20 mouse cellular contexts compared by ENCODE assay signal in the genomic region with DNA sequence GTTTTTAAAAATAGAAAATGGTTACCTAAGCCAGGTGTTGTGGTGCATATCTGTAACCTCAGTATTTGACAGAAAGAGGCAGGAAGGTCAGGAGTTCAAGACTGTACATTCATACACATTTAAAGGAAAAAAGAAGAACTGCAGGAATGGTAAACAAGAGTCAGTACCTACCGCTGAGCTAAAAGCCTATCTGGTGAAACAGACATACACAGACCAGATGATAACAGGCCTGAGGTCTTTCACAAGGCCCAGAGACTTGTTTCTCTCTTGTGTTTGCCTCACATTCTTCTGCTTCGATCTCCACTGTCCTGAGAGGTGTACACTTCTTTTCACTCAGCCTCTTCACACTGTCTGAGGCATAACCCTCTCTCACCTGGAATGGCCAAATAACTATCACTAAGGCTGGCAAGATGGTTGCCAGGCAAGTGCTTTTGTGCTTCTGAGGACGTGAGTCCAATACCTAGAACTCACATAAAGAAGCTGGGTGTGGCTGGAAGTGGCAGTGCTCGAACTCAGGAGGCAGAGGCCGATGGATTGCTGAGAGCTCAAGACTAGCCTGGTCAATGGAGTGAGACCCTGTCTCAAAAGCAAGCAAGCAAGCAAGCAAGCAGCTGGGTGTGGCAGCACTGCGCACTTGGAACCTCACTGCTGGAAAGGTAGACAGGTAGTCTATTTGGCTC. TPM values are rescaled to one million over a fixed set of nuclear protein-coding genes. Genes with fewer than 3 reads are reported as not detected.
DNase-seq lines count a peak whose midpoint lies in the region; ATAC-seq and TF ChIP-seq lines count a peak whose summit lies in the region.
"Had no signal": no experiment of that assay in that cellular context is flagged by ENCODE, and none has a peak within 500 bp of the region (broad histone marks: within the 10 kb centered on the region; RNA-seq: fewer than 3 reads in every experiment).

No protein-coding gene starts in this region.

- no peaks in the 10 kb centered on the region for H3K4me1 ChIP-seq in heart, embryonic 11.5 days (ENCODE audit: control insufficient read depth, insufficient read depth, low read length)
- peaks cover 25 to 36% of the 10 kb centered on the region in 2 experiments for H3K4me1 ChIP-seq in liver, embryonic 14.5 days (replicated peaks; ENCODE audit: control insufficient read depth in 2 of 2, insufficient read depth in 2 of 2, low read length in 1 of 2)
- H3K4me1 ChIP-seq in kidney, embryonic 16.5 days (ENCODE audit: insufficient read depth, low read length), result no peaks in the 10 kb centered on the region
- H3K4me1 ChIP-seq in hindbrain, embryonic 14.5 days (replicated peaks; ENCODE audit: control insufficient read depth, insufficient read depth, low read length), result no peaks in the 10 kb centered on the region
- H3K4me1 ChIP-seq: embryonic facial prominence, embryonic 10.5 days; hindbrain, embryonic 12.5 days; midbrain, embryonic 15.5 days; neural tube, embryonic 15.5 days had no signal

- TF ChIP-seq EP300 in liver, embryonic 14.5 days (IDR thresholded peaks at IDR 0.05; ENCODE audit: low read depth), result peak; percentile 78

- H3K4me2 ChIP-seq in heart, embryonic 11.5 days, result no peak overlapping the region
- H3K4me2 ChIP-seq in liver, embryonic 14.5 days (ENCODE audit: low read depth), result peak overlapping the region; percentile 64
- H3K4me2 ChIP-seq in kidney, embryonic 16.5 days (replicated peaks; ENCODE audit: low read depth, low read length), result no peak overlapping the region
- no peak overlapping the region for H3K4me2 ChIP-seq in hindbrain, embryonic 14.5 days (replicated peaks)
- H3K4me2 ChIP-seq: hindbrain, embryonic 12.5 days; midbrain, embryonic 15.5 days; neural tube, embryonic 15.5 days had no signal

- H3K4me3 ChIP-seq in heart, embryonic 11.5 days (ENCODE audit: low read depth, low read length), result no peak overlapping the region
- H3K4me3 ChIP-seq in liver, embryonic 14.5 days (ENCODE audit: insufficient read depth in 1 of 2, low read depth in 2 of 2, low read length in 2 of 2), result no peak overlapping the region
- H3K4me3 ChIP-seq in kidney, embryonic 16.5 days (ENCODE audit: low read length), result no peak overlapping the region
- no peak overlapping the region for H3K4me3 ChIP-seq in hindbrain, embryonic 14.5 days (replicated peaks; ENCODE audit: low read length)
- H3K4me3 ChIP-seq: embryonic facial prominence, embryonic 10.5 days; hindbrain, embryonic 12.5 days; midbrain, embryonic 15.5 days; myocyte; neural tube, embryonic 15.5 days had no signal

- H3K27ac ChIP-seq in heart, embryonic 11.5 days (ENCODE audit: low read depth, low read length), result peak overlapping the region; percentile 76
- peak overlapping the region; percentile 92 for H3K27ac ChIP-seq in liver, embryonic 14.5 days
- H3K27ac ChIP-seq in kidney, embryonic 16.5 days (ENCODE audit: low read length), result no peak overlapping the region
- no peak overlapping the region for H3K27ac ChIP-seq in hindbrain, embryonic 14.5 days
- H3K27ac ChIP-seq: embryonic facial prominence, embryonic 10.5 days; hindbrain, embryonic 12.5 days; midbrain, embryonic 15.5 days; neural tube, embryonic 15.5 days had no signal

- no peaks in the 10 kb centered on the region for H3K9me3 ChIP-seq in heart, embryonic 11.5 days (replicated peaks; ENCODE audit: control insufficient read depth, low read length)
- H3K9me3 ChIP-seq in liver, embryonic 14.5 days (ENCODE audit: control insufficient read depth, low read length), result no peaks in the 10 kb centered on the region
- H3K9me3 ChIP-seq in kidney, embryonic 16.5 days (ENCODE audit: low read length), result no peaks in the 10 kb centered on the region
- no peaks in the 10 kb centered on the region for H3K9me3 ChIP-seq in hindbrain, embryonic 14.5 days (ENCODE audit: control insufficient read depth, low read length)
- H3K9me3 ChIP-seq: embryonic facial prominence, embryonic 10.5 days; G1E; hindbrain, embryonic 12.5 days; midbrain, embryonic 15.5 days; neural tube, embryonic 15.5 days had no signal

- DNase-seq in heart, adult 18-20 months, result no peak
- DNase-seq in MEL-GATA-1-ER (ENCODE audit: extremely low read depth, low read depth), result peak; percentile 78
- peak; percentile 48 to 63 (median 62) for DNase-seq in liver, embryonic 14.5 days (ENCODE audit: low read depth in 3 of 3, low spot score in 3 of 3)
- no peak for DNase-seq in left cerebral cortex, adult 8-10 months (ENCODE audit: low spot score in 2 of 2)
- no peak for DNase-seq in hindbrain, embryonic 14.5 days (ENCODE audit: low spot score)
- DNase-seq: adrenal gland, postnatal 25 days; cerebellum, adult 8-10 months; lung, postnatal 10 days; right cerebral cortex, postnatal 14 days; thymus, postnatal 25 days had no signal

- H3K36me3 ChIP-seq in heart, embryonic 11.5 days (ENCODE audit: control insufficient read depth, insufficient read depth, low read length), result peaks cover 22% of the 10 kb centered on the region
- peaks cover 34% of the 10 kb centered on the region for H3K36me3 ChIP-seq in liver, embryonic 14.5 days (replicated peaks; ENCODE audit: control insufficient read depth, insufficient read depth, low read depth)
- peaks cover 59% of the 10 kb centered on the region for H3K36me3 ChIP-seq in kidney, embryonic 16.5 days (ENCODE audit: insufficient read depth, low read length)
- H3K36me3 ChIP-seq in hindbrain, embryonic 14.5 days (replicated peaks; ENCODE audit: control insufficient read depth, insufficient read depth), result peaks cover 88% of the 10 kb centered on the region

- no peak overlapping the region for H3K9ac ChIP-seq in heart, embryonic 11.5 days (ENCODE audit: low read depth, low read length)
- H3K9ac ChIP-seq in liver, embryonic 14.5 days (replicated peaks), result peak overlapping the region; percentile 60
- no peak overlapping the region for H3K9ac ChIP-seq in kidney, embryonic 16.5 days (replicated peaks; ENCODE audit: low read length)
- no peak overlapping the region for H3K9ac ChIP-seq in hindbrain, embryonic 14.5 days
- H3K9ac ChIP-seq: hindbrain, embryonic 12.5 days; midbrain, embryonic 15.5 days; neural tube, embryonic 15.5 days had no signal

- H3K27me3 ChIP-seq in heart, embryonic 11.5 days (ENCODE audit: control insufficient read depth, insufficient read depth, low read length), result no peaks in the 10 kb centered on the region
- H3K27me3 ChIP-seq in liver, embryonic 14.5 days (ENCODE audit: control insufficient read depth, insufficient read depth, low read length), result no peaks in the 10 kb centered on the region
- no peaks in the 10 kb centered on the region for H3K27me3 ChIP-seq in kidney, embryonic 16.5 days (ENCODE audit: insufficient read depth, low read length)
- H3K27me3 ChIP-seq in hindbrain, embryonic 14.5 days (ENCODE audit: control insufficient read depth, insufficient read depth, low read length), result no peaks in the 10 kb centered on the region
- H3K27me3 ChIP-seq: hindbrain, embryonic 12.5 days; midbrain, embryonic 15.5 days; neural tube, embryonic 15.5 days had no signal

- peak; percentile 77 for ATAC-seq in heart, embryonic 11.5 days (replicated peaks; ENCODE audit: insufficient number of reproducible peaks, low FRiP score, low TSS enrichment)
- ATAC-seq in erythroblast, adult 5-6 weeks (replicated peaks; ENCODE audit: low FRiP score, poor library complexity, severe bottlenecking), result peak; percentile 81
- ATAC-seq in liver, embryonic 14.5 days (ENCODE audit: insufficient read depth), result peak; percentile 92
- no peak for ATAC-seq in kidney, embryonic 16.5 days (ENCODE audit: low FRiP score, low TSS enrichment)
- ATAC-seq in hindbrain, embryonic 14.5 days (ENCODE audit: low FRiP score), result no peak
- ATAC-seq: inflammation-experienced regulatory T-cells, adult 6 months; midbrain, embryonic 15.5 days had no signal

- TF ChIP-seq CTCF in liver, embryonic 14.5 days (IDR thresholded peaks at IDR 0.05; ENCODE audit: low read depth), result no peak

- WGBS in heart, embryonic 11.5 days (ENCODE audit: insufficient replicate concordance), result 77% methylated on average over 6 of the region's 6 CpGs
- WGBS in liver, embryonic 14.5 days (ENCODE audit: insufficient replicate concordance), result 30% methylated on average over 6 of the region's 6 CpGs
- 93% methylated on average over 6 of the region's 6 CpGs for WGBS in kidney, embryonic 16.5 days
- WGBS in hindbrain, embryonic 14.5 days, result 93% methylated on average over 6 of the region's 6 CpGs

RNA-seq across cellular contexts. Expression of a gene that starts 8.7 kb away (rescaled TPM):
- 41.3 and 44.7 TPM in 2 replicates for polyA plus RNA-seq in heart, embryonic 11.5 days (2014; fragmentation: Nextera tagmentation; extraction: Ambion mirVana)
- total RNA-seq in heart, adult 18-20 months (2021), result 10 to 100 TPM; 85.2 to 97.5 TPM
- 20.9 and 28.2 TPM in 2 replicates for total RNA-seq in erythroblast, adult 5-6 weeks (2015; ENCODE audit: low replicate concordance)
- total RNA-seq in erythroblast, adult 5-6 weeks (2017; ENCODE audit: low replicate concordance), result 19.8 and 30.0 TPM in 2 replicates
- polyA plus RNA-seq in liver, embryonic 14.5 days (2012; rRNA removed), result 12.8 and 27.9 TPM in 2 replicates
- polyA plus RNA-seq in liver, embryonic 14.5 days (2014; fragmentation: Nextera tagmentation; extraction: Ambion mirVana), result 34.6 and 35.4 TPM in 2 replicates
- 67.9 and 79.4 TPM in 2 replicates for polyA plus RNA-seq in kidney, embryonic 16.5 days (2015; fragmentation: Nextera tagmentation; extraction: Ambion mirVana)
- total RNA-seq in left cerebral cortex, adult 8-10 months (2022), result 100 to 1,000 TPM; 106 to 118 (median 114) TPM
- polyA plus RNA-seq in hindbrain, embryonic 14.5 days (2014; fragmentation: Nextera tagmentation; extraction: Ambion mirVana), result 62.5 and 65.3 TPM in 2 replicates

RNA-seq across cellular contexts. Expression of a gene that starts 11.6 kb away (rescaled TPM):
- polyA plus RNA-seq in heart, embryonic 11.5 days (2014; fragmentation: Nextera tagmentation; extraction: Ambion mirVana), result 88.7 and 91.0 TPM in 2 replicates
- 10 to 100 TPM; 14.6 to 17.7 TPM for total RNA-seq in heart, adult 18-20 months (2021)
- 11.3 and 13.0 TPM in 2 replicates for total RNA-seq in erythroblast, adult 5-6 weeks (2015; ENCODE audit: low replicate concordance)
- 12.8 and 16.2 TPM in 2 replicates for total RNA-seq in erythroblast, adult 5-6 weeks (2017; ENCODE audit: low replicate concordance)
- 35.0 and 35.7 TPM in 2 replicates for polyA plus RNA-seq in liver, embryonic 14.5 days (2012; rRNA removed)
- 50.6 and 51.4 TPM in 2 replicates for polyA plus RNA-seq in liver, embryonic 14.5 days (2014; fragmentation: Nextera tagmentation; extraction: Ambion mirVana)
- 108 and 116 TPM in 2 replicates for polyA plus RNA-seq in kidney, embryonic 16.5 days (2015; fragmentation: Nextera tagmentation; extraction: Ambion mirVana)
- 10 to 100 TPM; 35.7 to 41.7 (median 38.3) TPM for total RNA-seq in left cerebral cortex, adult 8-10 months (2022)
- 115 and 116 TPM in 2 replicates for polyA plus RNA-seq in hindbrain, embryonic 14.5 days (2014; fragmentation: Nextera tagmentation; extraction: Ambion mirVana)

RNA-seq across cellular contexts. Expression of a gene that starts 13.2 kb away (rescaled TPM):
- 0.66 and 0.69 TPM in 2 replicates for polyA plus RNA-seq in heart, embryonic 11.5 days (2014; fragmentation: Nextera tagmentation; extraction: Ambion mirVana)
- 1 to 10 TPM; 4.8 to 5.7 TPM for total RNA-seq in heart, adult 18-20 months (2021)
- not detected in 2 replicates for total RNA-seq in erythroblast, adult 5-6 weeks (2015; ENCODE audit: low replicate concordance)
- 0.43 and 0.84 TPM in 2 replicates for total RNA-seq in erythroblast, adult 5-6 weeks (2017; ENCODE audit: low replicate concordance)
- 2.1 and 2.7 TPM in 2 replicates for polyA plus RNA-seq in liver, embryonic 14.5 days (2012; rRNA removed)
- polyA plus RNA-seq in liver, embryonic 14.5 days (2014; fragmentation: Nextera tagmentation; extraction: Ambion mirVana), result 0.27 and 0.42 TPM in 2 replicates
- 15.7 and 17.7 TPM in 2 replicates for polyA plus RNA-seq in kidney, embryonic 16.5 days (2015; fragmentation: Nextera tagmentation; extraction: Ambion mirVana)
- total RNA-seq in left cerebral cortex, adult 8-10 months (2022), result 100 to 1,000 TPM; 186 to 214 (median 199) TPM
- polyA plus RNA-seq in hindbrain, embryonic 14.5 days (2014; fragmentation: Nextera tagmentation; extraction: Ambion mirVana), result 5.3 and 5.7 TPM in 2 replicates

RNA-seq across cellular contexts. Expression of a gene that starts 26.0 kb away (rescaled TPM):
- 8.9 and 10.4 TPM in 2 replicates for polyA plus RNA-seq in heart, embryonic 11.5 days (2014; fragmentation: Nextera tagmentation; extraction: Ambion mirVana)
- total RNA-seq in heart, adult 18-20 months (2021), result 1 to 10 TPM; 4.1 to 4.6 TPM
- total RNA-seq in erythroblast, adult 5-6 weeks (2015; ENCODE audit: low replicate concordance), result 1.7 and 3.8 TPM in 2 replicates
- total RNA-seq in erythroblast, adult 5-6 weeks (2017; ENCODE audit: low replicate concordance), result 0.68 and 0.98 TPM in 2 replicates
- polyA plus RNA-seq in liver, embryonic 14.5 days (2012; rRNA removed), result 3.3 and 3.4 TPM in 2 replicates
- polyA plus RNA-seq in liver, embryonic 14.5 days (2014; fragmentation: Nextera tagmentation; extraction: Ambion mirVana), result 5.4 and 6.3 TPM in 2 replicates
- polyA plus RNA-seq in kidney, embryonic 16.5 days (2015; fragmentation: Nextera tagmentation; extraction: Ambion mirVana), result 14.3 and 16.0 TPM in 2 replicates
- total RNA-seq in left cerebral cortex, adult 8-10 months (2022), result 10 to 100 TPM; 11.7 to 14.7 (median 12.5) TPM
- 9.7 and 12.6 TPM in 2 replicates for polyA plus RNA-seq in hindbrain, embryonic 14.5 days (2014; fragmentation: Nextera tagmentation; extraction: Ambion mirVana)

RNA-seq across cellular contexts. Expression of a gene that starts 26.0 kb away (rescaled TPM):
- polyA plus RNA-seq in heart, embryonic 11.5 days (2014; fragmentation: Nextera tagmentation; extraction: Ambion mirVana), result 18.8 and 19.7 TPM in 2 replicates
- 1 to 10 TPM; 7.7 to 7.9 TPM for total RNA-seq in heart, adult 18-20 months (2021)
- total RNA-seq in erythroblast, adult 5-6 weeks (2015; ENCODE audit: low replicate concordance), result 0.84 and 2.9 TPM in 2 replicates
- total RNA-seq in erythroblast, adult 5-6 weeks (2017; ENCODE audit: low replicate concordance), result 7.1 and 9.1 TPM in 2 replicates
- polyA plus RNA-seq in liver, embryonic 14.5 days (2012; rRNA removed), result 2.8 and 3.6 TPM in 2 replicates
- 11.1 and 11.9 TPM in 2 replicates for polyA plus RNA-seq in liver, embryonic 14.5 days (2014; fragmentation: Nextera tagmentation; extraction: Ambion mirVana)
- 16.4 and 19.8 TPM in 2 replicates for polyA plus RNA-seq in kidney, embryonic 16.5 days (2015; fragmentation: Nextera tagmentation; extraction: Ambion mirVana)
- total RNA-seq in left cerebral cortex, adult 8-10 months (2022), result 1 to 10 TPM; 6.5 to 9.2 (median 7.3) TPM
- 11.5 and 12.8 TPM in 2 replicates for polyA plus RNA-seq in hindbrain, embryonic 14.5 days (2014; fragmentation: Nextera tagmentation; extraction: Ambion mirVana)

Comparison
In these comparisons a context has a peak if more than half of its experiments do, and no peak if none do; other contexts are left out.
1. ATAC-seq: peak in heart, embryonic 11.5 days (single experiment), erythroblast, adult 5-6 weeks (single experiment) and liver, embryonic 14.5 days (single experiment); none in kidney, embryonic 16.5 days (single experiment) and hindbrain, embryonic 14.5 days (single experiment).
2. H3K27ac ChIP-seq: peak in heart, embryonic 11.5 days (single experiment) and liver, embryonic 14.5 days (single experiment); none in kidney, embryonic 16.5 days (single experiment) and hindbrain, embryonic 14.5 days (single experiment).
3. DNase-seq: peak in MEL-GATA-1-ER (single experiment) and liver, embryonic 14.5 days (3 of 3); none in heart, adult 18-20 months (0 of 2), left cerebral cortex, adult 8-10 months (0 of 2) and hindbrain, embryonic 14.5 days (single experiment).